Mouse (Mus musculus) limb, embryonic 11.5 days (tissue): Measurements from ENCODE around the gene Phf11b. TPM values are rescaled to one million over a fixed set of nuclear protein-coding genes. Genes with fewer than 3 reads are reported as not detected.
"Not testable (repeated sequence)": the region's sequence is repeated elsewhere in the genome, so short reads cannot be mapped to it uniquely, and the experiment has no call there.

Experiments
- ATAC-seq: fragments of 200-750 bp; cut with Nextera tagmentation; 2 replicates; pipeline ENCODE4 v1.8.0; 2017; ENCODE audit warnings: low read depth; ENCODE audit not compliant: insufficient number of reproducible peaks, low FRiP score, low TSS enrichment
- DNase-seq: peaks from one replicate; pipeline ENCODE4 v3.0.0-alpha.2; 2015; ENCODE audit warnings: low spot score
- H3K27ac ChIP-seq: fragments of 300-500 bp; sonication (generic); replicated peaks from 2 replicates; pipeline ENCODE4 v1.5.1; 2014; ENCODE audit warnings: low read depth, mild to moderate bottlenecking, low read length
- H3K27me3 ChIP-seq: fragments of 300-500 bp; sonication (generic); 2 replicates; pipeline ENCODE4 v1.6.1; 2014; ENCODE audit warnings: mild to moderate bottlenecking, low read length, mixed read lengths; ENCODE audit not compliant: control insufficient read depth, insufficient read depth
- H3K36me3 ChIP-seq: fragments of 300-500 bp; sonication (generic); 2 replicates; pipeline ENCODE4 v1.6.1; 2014; ENCODE audit warnings: mild to moderate bottlenecking, low read length, moderate library complexity, mixed read lengths; ENCODE audit not compliant: control insufficient read depth, insufficient read depth
- H3K4me1 ChIP-seq: fragments of 300-500 bp; sonication (generic); 2 replicates; pipeline ENCODE4 v1.6.1; 2014; ENCODE audit warnings: low read length, mixed read lengths; ENCODE audit not compliant: control insufficient read depth, insufficient read depth
- H3K4me2 ChIP-seq: fragments of 300-500 bp; sonication (generic); 2 replicates; pipeline ENCODE4 v1.6.1; 2014; ENCODE audit warnings: low read depth, mild to moderate bottlenecking, moderate library complexity; ENCODE audit not compliant: severe bottlenecking
- H3K4me3 ChIP-seq: fragments of 300-500 bp; sonication (generic); 2 replicates; pipeline ENCODE4 v1.5.1; 2014; ENCODE audit warnings: low read depth, low read length
- H3K9ac ChIP-seq: fragments of 300-500 bp; sonication (generic); 2 replicates; pipeline ENCODE4 v1.6.1; 2014; ENCODE audit warnings: mild to moderate bottlenecking, low read length
- H3K9me3 ChIP-seq: fragments of 300-500 bp; sonication (generic); 2 replicates; pipeline ENCODE4 v1.6.1; 2016; ENCODE audit warnings: low read length; ENCODE audit not compliant: control insufficient read depth
- WGBS: fragments of 180-500 bp; shearing (Covaris S2); extraction: QIAGEN DNeasy Blood & Tissue Kit; methylation state at CpG from one replicate; pipeline ENCODE4 v1.1.7; 2014; 5-methylcytosine and 5-hydroxymethylcytosine counted together
- polyA plus RNA-seq: library from polyadenylated mRNA; unstranded; fragments of >200 nt; fragmentation: Nextera tagmentation; extraction: Ambion mirVana; gene quantifications from 2 replicates; pipeline ENCODE4 v1.2.1, GENCODE M21; 2014

Phf11b gene
- polyA plus RNA-seq, 1 experiment from 2014 or later = not detected

DNA sequence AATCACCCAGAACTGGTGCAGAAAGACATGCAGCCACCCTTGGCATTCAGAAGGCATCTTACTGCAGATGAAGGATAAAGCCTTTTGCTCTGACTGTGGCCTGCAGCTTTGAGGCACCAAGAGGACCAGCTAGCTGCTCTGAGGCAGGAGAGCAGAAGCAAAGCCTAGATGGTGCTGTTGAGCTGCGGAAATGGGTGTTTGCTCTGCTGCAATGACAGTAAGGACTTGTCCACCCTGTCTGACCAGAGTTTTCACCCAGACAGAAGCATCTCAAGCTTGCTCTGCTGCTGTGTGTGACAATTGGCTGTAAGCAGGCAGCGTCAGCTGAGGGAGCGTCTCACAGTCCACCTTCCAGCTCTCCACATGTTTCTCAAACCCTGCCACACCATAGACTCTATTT, 10.7 kb downstream of the Phf11b start:
- DNase-seq = peak; percentile 32
- not testable (repeated sequence) for H3K27me3 ChIP-seq, H3K4me2 ChIP-seq, H3K4me3 ChIP-seq, ATAC-seq, H3K4me1 ChIP-seq, H3K9ac ChIP-seq, H3K36me3 ChIP-seq, H3K9me3 ChIP-seq, H3K27ac ChIP-seq
- WGBS = 48% methylated on average over 3 of the region's 3 CpGs

DNA sequence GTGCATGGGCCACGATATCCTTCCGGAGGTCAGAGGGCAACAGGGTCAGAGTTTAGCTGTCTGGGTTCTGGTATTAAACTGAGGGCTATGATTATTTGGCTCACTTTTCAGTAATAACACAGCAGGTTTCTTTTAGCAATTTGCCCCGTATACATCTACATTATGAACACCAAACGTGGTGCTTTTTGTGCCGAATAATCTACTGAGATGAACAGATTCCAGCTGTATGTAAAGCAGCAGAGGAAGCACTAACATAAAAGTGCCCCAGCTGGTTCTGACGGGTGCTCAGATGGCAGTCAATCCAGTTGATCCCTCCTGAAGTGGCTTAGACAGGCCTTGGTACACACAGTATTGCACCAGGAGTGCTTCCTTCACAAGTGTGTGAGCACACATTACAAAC, 21.2 kb downstream of the Phf11b start:
- not testable (repeated sequence) for ATAC-seq, H3K4me3 ChIP-seq, H3K27ac ChIP-seq, H3K9ac ChIP-seq, H3K27me3 ChIP-seq, DNase-seq, H3K4me1 ChIP-seq, H3K36me3 ChIP-seq, H3K4me2 ChIP-seq, H3K9me3 ChIP-seq
- 77% methylated on average over 6 of the region's 6 CpGs for WGBS

DNA sequence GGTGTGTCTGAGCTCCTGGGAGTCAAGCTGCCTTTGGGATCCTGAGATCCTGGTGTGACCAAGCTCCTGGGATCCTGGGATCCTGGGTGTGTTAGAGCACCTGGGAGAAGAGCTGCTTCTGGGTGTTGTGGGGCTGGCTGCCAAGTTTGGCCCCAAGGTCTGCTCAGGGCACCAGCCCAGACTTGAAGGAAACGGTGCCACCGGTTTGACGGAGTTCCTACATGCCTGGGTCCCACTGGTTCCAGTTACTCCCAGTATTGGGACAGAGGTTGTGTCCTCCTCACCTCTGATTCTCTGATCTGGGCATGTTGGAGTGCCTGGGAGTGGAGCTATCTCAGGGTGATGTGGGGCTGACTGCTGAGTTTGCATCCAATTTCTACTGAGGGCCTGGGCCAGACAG, 22.1 kb downstream of the Phf11b start:
- not testable (repeated sequence) for H3K4me2 ChIP-seq, H3K9me3 ChIP-seq, H3K27me3 ChIP-seq, DNase-seq, H3K9ac ChIP-seq, ATAC-seq, H3K36me3 ChIP-seq, H3K4me3 ChIP-seq, H3K27ac ChIP-seq, H3K4me1 ChIP-seq
- WGBS = 94% methylated on average over 3 of the region's 3 CpGs

DNA sequence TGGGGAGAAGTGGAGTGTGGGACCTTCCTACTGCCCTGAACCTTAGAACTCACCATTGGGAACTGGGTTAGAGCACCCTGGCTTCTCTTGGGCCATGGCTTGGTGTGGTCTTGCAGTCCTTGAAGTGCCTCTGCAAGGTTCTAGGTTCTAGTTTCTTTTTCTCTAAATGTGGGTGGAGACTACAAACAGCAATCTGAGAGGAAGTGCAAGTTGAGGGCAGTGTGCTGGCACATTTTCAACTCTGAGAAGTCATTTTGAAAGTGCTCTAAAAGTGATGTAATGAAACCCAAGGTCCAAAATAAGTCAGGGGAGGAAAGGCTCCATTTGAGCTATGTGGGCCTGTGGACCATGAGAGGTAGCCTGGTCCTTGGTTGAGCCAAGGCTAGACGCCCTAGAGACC, 43.8 kb downstream of the Phf11b start, which contains the start of gene Phf11a:
Gene Phf11a, minus strand, starts transcription at position 132 of the 400 bp plus-strand sequence.
- WGBS = 58% methylated on average over 1 of the region's 1 CpGs
- not testable (repeated sequence) for H3K4me1 ChIP-seq

DNA sequence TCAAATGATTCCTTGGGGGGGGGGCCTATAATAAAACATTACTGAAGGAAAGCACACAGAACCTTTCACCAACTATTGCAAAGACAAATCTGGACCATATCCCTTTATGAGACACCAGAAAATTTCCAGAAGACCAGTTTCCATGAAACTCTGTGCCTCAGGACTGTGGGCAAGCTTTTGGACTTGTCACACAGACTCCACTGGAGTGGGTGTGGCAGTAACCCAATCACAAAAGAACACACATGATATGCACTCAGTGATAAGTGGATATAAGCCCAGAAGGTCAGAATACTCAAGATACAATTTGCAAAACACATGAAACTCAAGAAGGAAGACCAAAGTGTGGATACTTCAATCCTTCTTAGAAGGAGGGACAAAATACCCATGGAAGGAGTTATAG, 49.4 kb downstream of the Phf11b start:
- not testable (repeated sequence) for H3K27ac ChIP-seq, H3K27me3 ChIP-seq, H3K36me3 ChIP-seq, DNase-seq, H3K9ac ChIP-seq, H3K4me2 ChIP-seq, H3K4me3 ChIP-seq, ATAC-seq, H3K4me1 ChIP-seq, H3K9me3 ChIP-seq

More for the DNA sequence above, 43.8 kb downstream of the Phf11b start, which contains the start of gene Phf11a:
- not testable (repeated sequence) for H3K4me2 ChIP-seq, DNase-seq, H3K36me3 ChIP-seq, H3K27me3 ChIP-seq, H3K9ac ChIP-seq, ATAC-seq, H3K27ac ChIP-seq, H3K9me3 ChIP-seq, H3K4me3 ChIP-seq

DNA sequence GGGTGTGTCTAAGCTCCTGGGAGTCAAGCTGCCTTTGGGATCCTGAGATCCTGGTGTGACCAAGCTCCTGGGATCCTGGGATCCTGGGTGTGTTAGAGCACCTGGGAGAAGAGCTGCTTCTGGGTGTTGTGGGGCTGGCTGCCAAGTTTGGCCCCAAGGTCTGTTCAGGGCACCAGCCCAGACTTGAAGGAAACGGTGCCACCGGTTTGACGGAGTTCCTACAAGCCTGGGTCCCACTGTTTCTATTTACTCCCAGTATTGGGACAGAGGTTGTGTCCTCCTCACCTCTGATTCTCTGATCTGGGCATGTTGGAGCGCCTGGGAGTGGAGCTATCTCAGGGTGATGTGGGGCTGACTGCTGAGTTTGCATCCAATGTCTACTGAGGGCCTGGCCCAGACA, 66.2 kb downstream of the Phf11b start:
- not testable (repeated sequence) for H3K4me2 ChIP-seq, H3K36me3 ChIP-seq, H3K27me3 ChIP-seq, DNase-seq, ATAC-seq, H3K4me1 ChIP-seq, H3K4me3 ChIP-seq, H3K9me3 ChIP-seq, H3K9ac ChIP-seq, H3K27ac ChIP-seq
- 80% methylated on average over 4 of the region's 4 CpGs for WGBS

Other genes starting within 250 kb of the Phf11b start
- gene 1700129C05Rik, start 198.5 kb downstream of the Phf11b start, polyA plus RNA-seq = not detected in 2 replicates
- gene Gm5142, start 162.6 kb downstream of the Phf11b start, polyA plus RNA-seq = not detected in 2 replicates
- gene Rcbtb1, start 140.1 kb downstream of the Phf11b start, polyA plus RNA-seq = 117 and 127 TPM in 2 replicates
- not detected in 2 replicates for gene Gm6904, start 81.1 kb downstream of the Phf11b start, polyA plus RNA-seq
- not detected in 2 replicates for gene Phf11a, start 43.8 kb downstream of the Phf11b start, polyA plus RNA-seq
- gene Phf11d, start 24.1 kb upstream of the Phf11b start, polyA plus RNA-seq = 0.17 and 0.39 TPM in 2 replicates
- gene Phf11c, start 54.0 kb upstream of the Phf11b start, polyA plus RNA-seq = 0.91 and 1.3 TPM in 2 replicates
- gene Setdb2, start 99.5 kb upstream of the Phf11b start, polyA plus RNA-seq = 13.5 and 14.1 TPM in 2 replicates
- gene Cab39l, start 99.6 kb upstream of the Phf11b start, polyA plus RNA-seq = 52.5 and 53.0 TPM in 2 replicates